Mouse (Mus musculus): ENCODE data around the gene Faap100.

DNA sequence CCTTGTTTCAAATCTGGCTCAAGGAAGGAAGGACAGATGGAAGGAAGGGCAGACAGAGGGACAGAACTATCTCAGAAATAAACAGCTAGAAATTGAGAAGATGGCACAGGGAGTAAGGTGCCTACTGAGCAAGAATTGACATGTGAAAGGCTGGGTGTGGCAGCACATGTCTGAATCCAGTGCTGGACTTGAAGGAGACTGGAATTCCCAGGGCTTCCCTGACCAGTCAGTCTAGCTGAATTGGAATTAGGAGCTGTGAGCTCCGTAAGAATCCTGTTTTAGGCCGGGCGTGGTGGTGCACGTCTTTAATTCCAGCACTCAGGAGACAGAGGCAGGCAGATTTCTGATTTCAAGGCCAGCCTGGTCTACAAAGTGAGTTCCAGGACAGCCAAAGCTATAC, 36.9 kb downstream of the Faap100 start:
- no peak for TF ChIP-seq ZC3H11A (IDR thresholded peaks at IDR 0.05; ENCODE audit: borderline replicate concordance, low read depth, low read length)
- no peak for TF ChIP-seq CHD2 (IDR thresholded peaks at IDR 0.05; ENCODE audit: low read depth, low read length)
- TF ChIP-seq ZNF384 (IDR thresholded peaks at IDR 0.05; ENCODE audit: low read depth, low read length), result no peak
- TF ChIP-seq HCFC1 (IDR thresholded peaks at IDR 0.05; ENCODE audit: borderline replicate concordance, insufficient read depth, low read length), result no peak
- no peak for TF ChIP-seq MAFK (IDR thresholded peaks at IDR 0.05; ENCODE audit: insufficient read depth, low read depth, low read length)
